In genomic region chr16:91538051-91538450, GRCm38 (mm10) we compare ENCODE assay signal across 9 mouse cellular contexts. TPM values are rescaled to one million over a fixed set of nuclear protein-coding genes. Genes with fewer than 3 reads are reported as not detected.
A peak's percentile ranks its signal among the peaks of the same experiment; 100 is the strongest.
DNase-seq lines count a peak whose midpoint lies in the region; ATAC-seq lines count a peak whose summit lies in the region.
"Had no signal": no experiment of that assay in that cellular context is flagged by ENCODE, and none has a peak within 500 bp of the region (broad histone marks: within the 10 kb centered on the region; RNA-seq: fewer than 3 reads in every experiment).

No protein-coding gene starts in this region.

- no peaks in the 10 kb centered on the region for H3K9me3 ChIP-seq in kidney, embryonic 16.5 days (ENCODE audit: low read length)
- H3K9me3 ChIP-seq in embryonic facial prominence, embryonic 10.5 days: no peaks in the 10 kb centered on the region

- H3K4me1 ChIP-seq in kidney, embryonic 16.5 days (ENCODE audit: insufficient read depth, low read length): peaks cover 13% of the 10 kb centered on the region
- peaks cover 18% of the 10 kb centered on the region for H3K4me1 ChIP-seq in embryonic facial prominence, embryonic 10.5 days

- no peak for ATAC-seq in kidney, embryonic 16.5 days (ENCODE audit: low FRiP score, low TSS enrichment)
- ATAC-seq in megakaryocyte, adult 5-6 weeks (ENCODE audit: poor library complexity, severe bottlenecking): peak; percentile 79
- ATAC-seq: Patski had no signal

- 58% methylated on average over 6 of the region's 6 CpGs for WGBS in kidney, embryonic 16.5 days
- WGBS in embryonic facial prominence, embryonic 10.5 days: 76% methylated on average over 6 of the region's 6 CpGs

- no peak overlapping the region for H3K4me2 ChIP-seq in kidney, embryonic 16.5 days (replicated peaks; ENCODE audit: low read depth, low read length)

- H3K4me3 ChIP-seq in kidney, embryonic 16.5 days (ENCODE audit: low read length): no peak overlapping the region
- H3K4me3 ChIP-seq in embryonic facial prominence, embryonic 10.5 days: no peak overlapping the region

- no peak for DNase-seq in kidney, postnatal 10 days
- peak; percentile 56 for DNase-seq in T-cell, adult 2 months (ENCODE audit: low spot score)
- no peak for DNase-seq in embryonic facial prominence, embryonic 10.5 days (ENCODE audit: low spot score)
- DNase-seq in embryo, embryonic 9.5 days (ENCODE audit: extremely low spot score): no peak
- DNase-seq in urinary bladder, postnatal 25 days (ENCODE audit: low spot score): no peak
- DNase-seq: kidney, adult 8-10 months had no signal

- no peaks in the 10 kb centered on the region for H3K36me3 ChIP-seq in kidney, embryonic 16.5 days (ENCODE audit: insufficient read depth, low read length)
- H3K36me3 ChIP-seq in embryonic facial prominence, embryonic 10.5 days (replicated peaks): no peaks in the 10 kb centered on the region

- H3K27ac ChIP-seq in kidney, embryonic 16.5 days (ENCODE audit: low read length): peak overlapping the region; percentile 59
- H3K27ac ChIP-seq in embryonic facial prominence, embryonic 10.5 days (replicated peaks): peak overlapping the region; percentile 65

- no peak overlapping the region for H3K9ac ChIP-seq in kidney, embryonic 16.5 days (replicated peaks; ENCODE audit: low read length)

- no peaks in the 10 kb centered on the region for H3K27me3 ChIP-seq in kidney, embryonic 16.5 days (ENCODE audit: insufficient read depth, low read length)
- no peaks in the 10 kb centered on the region for H3K27me3 ChIP-seq in embryonic facial prominence, embryonic 10.5 days (replicated peaks; ENCODE audit: low read depth, poor library complexity, severe bottlenecking)
- H3K27me3 ChIP-seq: Patski had no signal

RNA-seq across cellular contexts. Expression of gene Ifngr2, which starts 8.8 kb away (rescaled TPM):
- 52.1 and 52.7 TPM in 2 replicates for polyA plus RNA-seq in kidney, embryonic 16.5 days (2015; fragmentation: Nextera tagmentation; extraction: Ambion mirVana)
- 29.9 and 32.7 TPM in 2 replicates for polyA plus RNA-seq in embryonic facial prominence, embryonic 10.5 days (2016; fragmentation: Nextera tagmentation; extraction: Ambion mirVana)
- total RNA-seq in megakaryocyte, adult 5-6 weeks (2015): 63.2 and 67.5 TPM in 2 replicates
- total RNA-seq in megakaryocyte, adult 5-6 weeks (2017): 47.0 and 49.0 TPM in 2 replicates

RNA-seq across cellular contexts. Expression of gene Ifnar1, which starts 53.0 kb away (rescaled TPM):
- polyA plus RNA-seq in kidney, embryonic 16.5 days (2015; fragmentation: Nextera tagmentation; extraction: Ambion mirVana): 67.3 and 71.8 TPM in 2 replicates
- polyA plus RNA-seq in embryonic facial prominence, embryonic 10.5 days (2016; fragmentation: Nextera tagmentation; extraction: Ambion mirVana): 56.9 and 57.6 TPM in 2 replicates
- total RNA-seq in megakaryocyte, adult 5-6 weeks (2015): 66.2 and 67.3 TPM in 2 replicates
- 73.9 and 78.5 TPM in 2 replicates for total RNA-seq in megakaryocyte, adult 5-6 weeks (2017)

RNA-seq across cellular contexts. Expression of gene Tmem50b, which starts 59.5 kb away (rescaled TPM):
- polyA plus RNA-seq in kidney, embryonic 16.5 days (2015; fragmentation: Nextera tagmentation; extraction: Ambion mirVana): 42.1 and 47.7 TPM in 2 replicates
- polyA plus RNA-seq in embryonic facial prominence, embryonic 10.5 days (2016; fragmentation: Nextera tagmentation; extraction: Ambion mirVana): 25.6 and 28.5 TPM in 2 replicates
- 102 and 112 TPM in 2 replicates for total RNA-seq in megakaryocyte, adult 5-6 weeks (2015)
- total RNA-seq in megakaryocyte, adult 5-6 weeks (2017): 83.4 and 89.7 TPM in 2 replicates
